Mouse (Mus musculus): ENCODE measurements around the gene Tgfbr3.
"Not testable (repeated sequence)": the region's sequence is repeated elsewhere in the genome, so short reads cannot be mapped to it uniquely, and the experiment has no call there.

The Tgfbr3 gene

GRCm38 (mm10) chr5:107236975-107237374, 52.5 kb downstream of the Tgfbr3 start:
- DNase-seq, result peak; percentile 83

DNA sequence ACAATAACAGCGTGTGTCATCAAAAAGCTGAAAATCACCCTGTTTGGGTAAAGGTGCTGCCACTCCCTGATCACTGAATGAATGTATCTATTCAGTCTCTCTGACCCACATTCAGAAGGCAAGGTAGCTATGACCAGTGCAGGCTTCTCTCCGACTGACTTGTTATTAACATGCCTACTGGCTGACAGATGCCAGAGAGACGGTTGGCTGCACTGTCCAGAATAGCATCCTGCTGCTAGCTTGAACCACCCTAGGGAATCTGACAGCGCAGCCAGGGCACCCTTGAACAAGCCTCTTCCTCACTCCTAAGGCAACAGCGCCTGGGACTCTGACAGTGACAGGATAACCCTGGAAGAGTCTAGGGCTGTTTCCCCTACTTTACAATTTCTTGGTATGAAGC, 53.4 kb downstream of the Tgfbr3 start:
- peak; percentile 96 for DNase-seq

DNA sequence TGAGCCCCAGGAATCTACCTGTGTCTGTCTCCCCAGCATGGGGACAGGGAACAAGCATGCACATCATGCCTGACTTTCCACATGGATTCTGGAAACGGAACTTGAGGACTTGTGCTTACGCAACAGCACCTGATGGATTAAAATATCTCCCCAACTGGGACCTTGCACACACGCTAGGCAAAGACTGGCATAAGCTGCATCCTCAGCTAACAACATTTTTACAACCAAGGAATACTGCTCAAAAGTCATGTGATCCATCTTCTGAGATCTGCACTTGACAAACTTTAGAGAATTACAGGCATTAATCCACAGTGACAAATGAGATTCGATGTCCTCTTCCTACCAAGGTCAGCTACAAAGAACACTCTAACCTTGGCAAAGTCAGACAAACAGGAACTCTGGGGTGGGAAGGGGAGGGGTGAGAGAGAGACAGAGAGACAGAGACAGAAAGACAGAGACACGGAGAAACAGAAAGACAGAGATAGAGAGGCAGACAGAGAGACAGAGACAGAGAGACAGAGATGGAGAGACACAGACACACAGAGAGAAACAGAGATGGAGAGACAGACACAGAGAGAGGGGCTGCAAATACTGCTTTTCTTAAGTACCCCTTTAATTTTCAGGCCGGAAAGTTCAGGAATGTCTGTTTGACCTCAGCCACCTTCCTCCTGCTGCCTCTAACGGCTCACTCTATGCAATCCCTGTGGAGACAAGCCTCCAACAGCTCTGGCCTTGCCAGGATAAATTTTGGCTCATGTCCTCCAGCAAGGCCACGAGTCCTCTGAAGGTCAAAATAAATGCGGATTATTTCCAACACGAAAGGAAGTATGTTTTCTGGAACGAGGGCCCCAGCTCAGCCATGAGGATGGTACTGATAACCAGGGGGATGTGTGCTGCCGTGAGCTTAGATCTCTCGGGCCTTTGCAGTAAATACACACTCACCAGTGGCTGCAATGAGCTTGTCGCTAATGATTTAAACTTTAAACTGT, 55.8 kb downstream of the Tgfbr3 start:
- peak; percentile 97 for DNase-seq

DNA sequence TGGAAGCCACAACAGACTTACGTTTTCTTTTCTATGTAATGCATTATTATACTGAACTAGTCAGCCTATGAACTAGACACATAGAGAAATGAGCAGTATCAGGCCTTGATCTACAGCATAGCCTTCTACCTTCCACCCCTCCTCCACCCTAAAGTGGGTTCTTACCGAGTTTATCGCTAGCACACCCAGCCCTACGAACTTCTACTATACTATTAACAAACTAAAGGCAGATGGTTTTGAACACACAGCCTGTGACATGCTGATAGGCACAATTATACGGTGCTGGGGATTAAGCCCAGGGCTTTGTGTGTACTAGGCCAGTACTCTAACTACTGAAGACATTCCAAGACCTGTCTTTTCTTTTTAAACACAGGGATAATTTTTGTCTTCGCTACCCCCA, 59.2 kb downstream of the Tgfbr3 start:
- no peak for DNase-seq

- no peak for DNase-seq
Observed at GRCm38 (mm10) chr5:107229037-107229436, 60.4 kb downstream of the Tgfbr3 start.

- no peak for DNase-seq
Observed at GRCm38 (mm10) chr5:107227580-107227979, 61.8 kb downstream of the Tgfbr3 start.

- DNase-seq, result no peak
Observed at GRCm38 (mm10) chr5:107224820-107225417, 64.5 kb downstream of the Tgfbr3 start.

DNA sequence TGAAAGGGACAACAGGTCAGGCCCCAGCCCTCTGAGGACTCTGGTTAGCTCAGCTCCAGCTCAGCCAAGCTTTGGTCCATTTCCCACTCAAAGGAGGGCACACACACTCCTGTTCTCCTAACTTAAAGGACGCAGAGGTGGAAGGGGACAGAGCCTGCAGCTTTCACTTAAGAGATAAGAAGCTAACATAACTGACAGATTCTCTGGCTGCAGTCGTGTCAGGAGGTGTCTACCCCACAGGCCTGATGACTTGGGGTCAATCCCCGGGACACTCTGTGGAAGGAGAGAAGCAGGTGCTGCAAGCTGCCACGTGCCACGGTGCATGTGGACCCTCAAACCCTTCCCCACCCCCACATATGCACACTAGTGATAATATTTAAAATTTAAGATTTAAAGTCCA, 65.3 kb downstream of the Tgfbr3 start:
- DNase-seq, result no peak

DNA sequence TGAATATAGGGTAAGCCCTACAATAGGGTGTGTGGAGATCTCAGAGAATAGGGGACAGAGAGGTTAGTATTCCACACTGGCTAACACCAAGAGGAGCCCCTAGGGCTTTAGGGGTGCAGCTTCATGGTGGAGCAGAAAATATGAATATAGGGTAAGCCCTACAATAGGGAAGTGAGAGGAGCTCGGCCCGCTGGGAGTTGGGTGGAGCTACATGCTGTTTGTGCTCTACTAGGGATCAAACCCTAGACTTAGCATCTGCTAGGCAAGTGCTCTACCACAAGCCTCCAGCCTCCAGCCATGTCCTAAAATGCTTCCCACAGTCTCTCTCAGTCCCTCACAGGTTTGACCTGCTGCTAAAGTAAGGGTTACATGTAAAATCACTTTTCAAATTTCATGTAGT, 65.9 kb downstream of the Tgfbr3 start:
- not testable (repeated sequence) for DNase-seq

DNA sequence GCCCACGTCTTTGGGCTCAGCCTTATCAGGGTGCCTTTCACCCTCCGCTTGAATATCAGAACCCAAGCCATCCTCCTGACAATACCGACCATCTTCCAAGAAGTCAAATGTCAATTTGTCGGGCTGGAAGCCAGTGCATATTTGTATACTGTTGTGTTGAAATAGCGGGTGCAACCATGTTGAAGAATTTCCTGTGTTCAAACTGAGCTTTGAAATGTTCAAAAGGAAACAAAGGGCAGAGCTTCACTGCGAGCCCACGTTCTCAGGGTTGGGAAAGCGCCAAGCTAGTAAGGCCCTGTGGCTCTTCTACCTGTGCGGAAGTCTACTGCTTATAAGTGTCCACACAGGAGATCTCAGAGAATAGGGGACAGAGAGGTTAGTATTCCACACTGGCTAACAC, 66.4 kb downstream of the Tgfbr3 start:
- DNase-seq, result no peak

DNA sequence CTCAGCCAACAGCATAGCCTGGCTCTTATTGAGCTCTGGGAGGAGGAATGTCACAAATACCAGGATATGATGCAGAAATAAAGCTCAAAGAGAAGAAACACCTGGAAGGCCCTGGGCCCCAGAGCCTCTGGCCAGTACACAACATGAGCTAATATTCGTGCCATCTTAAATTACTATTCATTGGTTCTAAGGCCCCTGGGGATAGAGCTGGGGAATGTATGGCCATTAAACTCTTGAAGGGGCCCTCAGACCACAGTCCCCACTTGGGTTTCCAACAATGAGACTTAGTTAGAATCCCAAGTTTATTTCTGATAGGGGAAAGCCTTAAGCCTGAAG, 66.8 kb downstream of the Tgfbr3 start:
- no peak for DNase-seq

GRCm38 (mm10) chr5:107221892-107222669, 67.3 kb downstream of the Tgfbr3 start:
- DNase-seq, result peak; percentile 96

- DNase-seq, result no peak
Observed at GRCm38 (mm10) chr5:107220936-107221335, 68.5 kb downstream of the Tgfbr3 start.

- DNase-seq, result no peak
Observed at GRCm38 (mm10) chr5:107219883-107220282, 69.5 kb downstream of the Tgfbr3 start.

- no peak for DNase-seq
Observed at GRCm38 (mm10) chr5:107219318-107219717, 70.1 kb downstream of the Tgfbr3 start.

- no peak for DNase-seq
Observed at GRCm38 (mm10) chr5:107218594-107218993, 70.8 kb downstream of the Tgfbr3 start.

DNA sequence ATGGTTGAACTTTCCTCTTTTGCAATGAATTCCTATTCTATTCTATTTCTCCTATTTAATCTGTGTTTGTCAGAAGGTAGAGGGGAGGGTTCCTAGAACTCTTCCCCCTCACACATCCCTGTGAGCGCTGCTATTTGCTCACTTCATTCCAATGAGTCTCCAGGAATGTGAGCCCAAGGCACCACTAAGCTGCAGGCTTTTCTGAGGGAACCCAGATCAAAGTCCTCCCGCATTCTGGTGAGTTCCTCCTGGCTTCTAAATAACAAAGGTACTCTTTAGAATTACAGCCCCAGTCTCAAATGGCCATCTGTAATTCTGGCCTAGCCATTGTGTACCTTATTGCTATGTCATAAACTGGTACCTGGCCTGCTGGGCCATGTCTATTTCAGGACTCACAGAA, 72.3 kb downstream of the Tgfbr3 start:
- no peak for DNase-seq

DNA sequence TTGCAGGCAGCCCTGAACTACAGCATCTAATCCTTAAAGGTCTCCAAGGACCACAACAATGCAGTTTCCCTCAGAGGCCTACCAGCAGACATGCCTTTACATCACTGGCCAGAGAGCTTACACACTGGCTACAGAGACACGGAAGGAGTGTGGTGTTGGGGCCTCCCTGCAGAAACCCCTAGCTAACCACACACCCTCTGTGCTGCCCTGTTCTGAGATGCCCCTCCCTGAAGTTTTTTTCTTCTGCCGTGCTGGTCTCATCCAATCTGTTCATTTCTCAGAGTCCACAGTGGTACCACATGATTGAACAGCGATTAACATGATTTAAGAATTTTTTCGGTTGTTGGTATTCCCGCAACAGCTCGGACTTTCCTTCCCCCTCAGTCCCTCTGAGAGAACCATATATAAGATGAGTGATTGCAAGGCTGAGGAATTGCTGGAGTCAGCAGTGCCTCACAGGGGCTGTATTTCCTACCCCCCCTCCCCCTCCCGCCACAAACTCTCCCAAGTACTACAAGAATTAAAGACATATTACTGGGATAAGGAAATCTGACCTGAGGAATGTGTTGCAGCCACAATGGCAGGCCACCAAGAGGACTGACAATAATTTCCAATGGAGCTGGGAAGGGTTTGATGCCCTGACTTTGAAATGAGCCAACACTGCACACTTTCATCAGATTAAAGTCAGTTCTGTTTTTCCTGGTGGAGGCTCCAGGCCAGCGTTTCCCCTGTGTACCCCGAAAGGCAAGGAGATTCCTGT, 75.9 kb downstream of the Tgfbr3 start:
- DNase-seq, result no peak

- peak; percentile 80 for DNase-seq
Observed at GRCm38 (mm10) chr5:107211830-107212370, 77.5 kb downstream of the Tgfbr3 start.

- no peak for DNase-seq
Observed at GRCm38 (mm10) chr5:107210040-107210439, 79.4 kb downstream of the Tgfbr3 start.

DNA sequence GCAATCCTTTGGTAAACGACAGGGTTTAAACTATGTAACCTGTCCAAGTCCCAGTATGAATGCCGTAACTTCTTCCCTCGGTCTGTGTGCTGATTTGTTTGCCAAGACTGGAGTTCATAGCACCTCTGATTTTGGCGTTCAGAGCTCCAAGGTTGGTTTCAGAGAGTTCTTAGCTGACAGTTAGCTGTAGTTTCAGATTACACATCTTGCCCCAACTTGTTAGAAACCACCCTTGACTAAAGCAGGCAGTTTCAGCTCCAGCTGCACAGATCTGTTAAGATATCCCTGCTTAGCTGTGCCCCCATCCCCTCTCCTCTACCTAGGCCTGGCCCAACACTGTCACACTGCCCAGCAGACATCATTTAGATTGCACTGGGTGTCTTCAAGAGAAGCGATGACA, 81.5 kb downstream of the Tgfbr3 start:
- DNase-seq, result peak; percentile 81

DNA sequence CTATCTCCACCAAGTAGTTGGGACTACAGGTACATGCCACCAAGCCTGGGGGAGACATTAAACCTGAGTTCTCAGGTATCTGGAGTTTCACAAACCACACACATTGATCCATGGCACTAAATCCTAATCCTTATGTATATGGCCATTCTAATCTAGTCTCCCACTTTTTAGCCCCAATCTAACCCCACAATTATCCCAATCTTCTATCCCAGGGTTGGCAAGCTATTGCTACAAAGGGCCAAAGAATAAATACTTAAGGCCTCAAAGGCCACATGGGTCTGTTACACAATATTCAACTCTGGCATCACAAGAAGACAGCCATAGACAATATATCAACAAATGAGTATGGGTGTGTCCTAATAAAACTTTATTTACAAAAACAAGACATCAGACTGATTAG, 85.1 kb downstream of the Tgfbr3 start:
- peak; percentile 67 for DNase-seq
